Mouse (Mus musculus) stomach, postnatal 0 days (tissue): Measurements from ENCODE around the gene Hcrtr2.

ENCODE experiments used
- CTCF ChIP-seq: IDR thresholded peaks from 2 replicates; pipeline ENCODE4 v1.5.1; 2016; ENCODE audit warnings: antibody characterized with exemption, low read depth, mild to moderate bottlenecking, moderate library complexity
- EP300 ChIP-seq: optimal IDR thresholded peaks from 2 replicates; pipeline ENCODE3; 2016; ENCODE audit warnings: antibody characterized with exemption

DNA sequence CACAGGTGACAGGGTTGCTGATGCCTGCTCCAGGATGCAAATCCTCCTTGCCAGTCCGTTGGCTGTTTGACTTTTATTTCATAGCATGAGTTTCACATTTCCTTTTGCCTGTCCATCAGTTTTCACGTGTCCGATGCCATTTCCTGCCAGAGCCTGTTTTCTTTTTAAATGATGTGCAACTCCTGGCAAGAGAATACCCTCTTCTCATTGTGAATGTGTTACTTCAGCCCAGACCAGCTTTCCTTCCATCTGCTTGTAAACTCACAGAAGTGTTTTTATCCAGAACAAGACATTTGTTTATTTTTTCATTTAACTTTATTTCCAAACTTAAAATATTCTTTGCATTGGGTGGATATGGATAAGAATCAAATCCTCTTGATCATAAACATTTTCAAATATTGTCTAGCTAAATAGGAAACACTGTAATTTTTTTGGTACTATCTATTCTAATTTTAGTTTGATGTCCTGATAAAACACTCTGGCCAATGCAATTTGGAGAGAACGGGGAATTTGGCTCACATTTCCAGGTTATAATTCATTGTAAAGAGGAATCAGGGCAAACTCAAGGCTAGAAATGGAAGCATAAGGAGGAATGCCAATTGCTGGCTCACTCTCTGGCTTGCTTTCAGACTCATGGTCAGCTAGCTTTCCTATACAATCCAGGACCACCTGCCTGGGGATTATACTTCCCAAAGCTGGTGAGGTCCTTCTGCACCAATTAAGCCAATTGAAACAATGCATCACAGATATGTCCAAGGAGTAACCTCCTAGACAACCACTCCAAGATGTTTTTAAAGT lies 106.3 kb downstream of the Hcrtr2 start:
- TF ChIP-seq CTCF = no peak
- TF ChIP-seq EP300 = no peak
